Mouse (Mus musculus): ENCODE data around the gene Pax6. TPM values are rescaled to one million over a fixed set of nuclear protein-coding genes. Genes with fewer than 3 reads are reported as not detected.
A peak's percentile ranks its signal among the peaks of the same experiment; 100 is the strongest.

Pax6 gene
- total RNA-seq, 2 experiments from 2014 or later, result 10.2 to 12.9 TPM

- peak in 1 of 2 experiments; percentile 49 for DNase-seq (ENCODE audit: low spot score in 2 of 2)
These were observed 46.9 kb downstream of the Pax6 start for GRCm38 (mm10) chr2:105715409-105716115.

- DNase-seq (ENCODE audit: low spot score in 2 of 2), result no peak
These were observed 58.0 kb downstream of the Pax6 start for GRCm38 (mm10) chr2:105726657-105727056.

- no peak for DNase-seq (ENCODE audit: low spot score in 2 of 2)
These were observed 62.0 kb downstream of the Pax6 start for GRCm38 (mm10) chr2:105730704-105731103.

GRCm38 (mm10) chr2:105736166-105736565 lies 67.5 kb downstream of the Pax6 start:
- no peak for DNase-seq (ENCODE audit: low spot score in 2 of 2)

GRCm38 (mm10) chr2:105746896-105747295 lies 78.2 kb downstream of the Pax6 start:
- no peak for DNase-seq (ENCODE audit: low spot score in 2 of 2)

Other genes with a start within 250 kb of the Pax6 start
- 10 to 100 TPM; 17.7 to 20.1 TPM for gene Elp4, start 235.7 kb downstream of the Pax6 start, total RNA-seq (2021)
- gene Immp1l, start 235.7 kb downstream of the Pax6 start, total RNA-seq (2021), result 10 to 100 TPM; 28.0 to 31.2 TPM

Data from layer of hippocampus, adult 18-20 months (tissue).